Mouse (Mus musculus) hematopoietic stem cell, adult 5-6 weeks (primary cell): ENCODE measurements at regions not wholly inside any gene's neighbourhood (a gene's known extent, or its start where the extent isn't known, plus 50 kb on each side); places are given as distances from the start of the nearest gene placed in this dataset.
A peak's percentile ranks its signal among the peaks of the same experiment; 100 is the strongest.

Source experiments
- ATAC-seq, 2 experiments: fragments of 125-278 bp in 1 of 2; replicated peaks in 1 of 2; 2 replicates each; pipeline ENCODE4 v1.8.0; 2016 to 2017; ENCODE audit warnings: inconsistent platforms in 2 of 2, mild to moderate bottlenecking in 2 of 2, moderate number of reproducible peaks in 2 of 2, low read depth in 1 of 2, moderate TSS enrichment in 1 of 2; ENCODE audit not compliant: low FRiP score in 2 of 2, poor library complexity in 2 of 2, severe bottlenecking in 2 of 2, insufficient read depth in 1 of 2, low TSS enrichment in 1 of 2

GRCm38 (mm10) chr8:82265745-82266144 lies 137.3 kb downstream of the Il15 start:
- ATAC-seq: no peak

- ATAC-seq: no peak
These were observed 140.8 kb downstream of the Il15 start for GRCm38 (mm10) chr8:82262196-82262595.

DNA sequence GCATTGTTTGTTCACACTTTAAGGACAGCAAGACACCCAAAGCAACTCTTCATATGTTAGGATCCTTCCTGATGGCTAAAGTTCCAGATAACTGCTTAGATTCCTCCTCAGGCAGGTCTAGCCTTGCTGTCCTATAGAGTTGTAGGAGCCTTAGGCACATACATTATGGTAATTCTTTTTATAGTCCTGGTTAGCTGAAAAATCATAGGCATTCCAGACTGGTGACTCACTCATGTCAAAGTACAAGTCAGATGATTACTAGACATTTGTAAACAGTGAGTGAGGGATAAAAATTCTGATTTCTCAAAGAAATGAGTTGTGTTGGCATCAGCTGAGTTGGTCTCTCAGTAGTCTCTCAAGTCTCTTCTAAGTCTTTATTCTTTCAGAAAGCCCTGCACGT lies 142.4 kb downstream of the Il15 start:
- no peak for ATAC-seq

- no peak for ATAC-seq
These were observed 147.2 kb downstream of the Il15 start for GRCm38 (mm10) chr8:82255815-82256214.

DNA sequence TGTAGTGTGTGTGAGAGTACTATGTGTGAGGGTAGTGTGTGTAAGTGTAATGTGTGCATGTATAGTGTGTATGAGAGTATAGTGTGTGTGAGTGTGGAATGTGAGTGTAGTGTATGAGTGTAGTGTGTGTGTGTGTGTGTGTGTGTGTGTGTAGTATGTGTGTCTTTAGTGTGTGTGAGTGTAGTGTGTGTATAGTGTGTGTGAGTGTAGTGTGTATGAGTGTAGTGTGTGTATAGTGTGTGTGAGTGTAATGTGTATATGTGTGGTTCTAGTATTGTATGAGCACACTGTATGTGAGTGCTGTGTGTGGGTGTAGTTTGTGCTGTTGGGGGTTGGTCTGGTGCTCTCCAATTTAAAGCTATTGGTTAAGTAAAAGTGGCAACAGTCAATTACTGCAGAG lies 150.6 kb downstream of the Il15 start:
- ATAC-seq: no peak

- no peak for ATAC-seq
These were observed 153.0 kb downstream of the Il15 start for GRCm38 (mm10) chr8:82249841-82250577.

DNA sequence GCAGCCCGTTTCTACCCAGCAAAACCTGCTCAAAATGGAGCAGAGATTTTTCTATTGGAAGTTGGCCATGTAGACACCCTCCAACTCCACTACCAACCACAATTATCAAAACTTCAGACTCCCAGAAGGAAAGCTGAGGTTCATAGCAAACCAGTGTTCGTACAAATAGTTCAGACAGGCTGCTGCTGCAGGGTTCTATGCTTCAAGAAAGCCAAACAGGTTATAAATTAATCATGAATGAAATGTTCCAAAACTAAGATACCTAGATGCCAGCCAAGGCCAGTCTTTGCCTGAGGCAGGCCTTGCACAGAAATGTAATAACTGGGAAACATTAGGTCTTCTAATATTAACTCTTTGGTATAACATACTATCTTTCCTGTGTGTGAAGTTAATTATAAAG lies 158.9 kb downstream of the Il15 start:
- ATAC-seq: no peak

DNA sequence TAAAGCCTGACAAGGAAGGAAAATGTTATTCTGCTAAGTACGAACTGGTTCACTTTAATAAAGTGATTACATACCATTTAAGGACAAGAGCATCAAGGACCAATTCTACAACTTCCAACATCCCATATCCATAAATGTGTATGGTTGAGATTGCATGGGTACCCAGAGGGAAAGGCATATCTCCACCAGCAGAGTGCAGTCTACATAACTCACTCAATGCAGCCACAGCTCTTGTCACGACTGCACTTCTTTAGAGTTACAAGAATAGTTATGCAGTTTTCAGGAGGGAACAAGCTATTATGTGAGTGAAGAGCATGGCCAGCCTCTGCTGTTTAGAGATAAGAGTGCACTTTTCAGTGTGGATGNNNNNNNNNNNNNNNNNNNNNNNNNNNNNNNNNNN lies 173.1 kb downstream of the Il15 start:
- ATAC-seq: peak in 1 of 2 experiments; percentile 37; a peak in 1 of 4 replicates

DNA sequence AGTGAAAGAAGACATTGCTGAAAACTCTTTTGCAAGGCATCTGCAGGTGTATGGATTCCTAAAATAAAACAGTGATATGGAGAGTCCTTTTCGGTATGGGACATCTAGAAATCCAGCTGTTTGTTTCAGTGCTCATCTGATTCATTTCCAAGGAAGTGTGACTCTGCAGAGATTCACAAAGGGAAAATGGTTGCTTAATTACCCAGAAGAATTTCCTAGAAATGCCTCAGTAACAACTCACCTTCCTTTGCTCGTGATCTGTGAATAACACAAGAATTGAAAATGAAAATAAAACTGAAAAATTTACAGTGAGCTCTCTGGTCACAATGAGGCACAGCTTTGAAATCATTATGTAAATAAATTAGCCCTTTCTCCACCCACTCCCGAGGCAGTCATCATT lies 201.3 kb downstream of the Il15 start:
- no peak for ATAC-seq

- ATAC-seq: no peak
These were observed 202.8 kb downstream of the Il15 start for GRCm38 (mm10) chr8:82200176-82200575.

- no peak for ATAC-seq
These were observed 206.5 kb downstream of the Il15 start for GRCm38 (mm10) chr8:82196504-82196903.

GRCm38 (mm10) chr8:82195112-82195511 lies 207.9 kb downstream of the Il15 start:
- no peak for ATAC-seq

GRCm38 (mm10) chr8:82191011-82191410 lies 212.0 kb downstream of the Il15 start:
- no peak for ATAC-seq

DNA sequence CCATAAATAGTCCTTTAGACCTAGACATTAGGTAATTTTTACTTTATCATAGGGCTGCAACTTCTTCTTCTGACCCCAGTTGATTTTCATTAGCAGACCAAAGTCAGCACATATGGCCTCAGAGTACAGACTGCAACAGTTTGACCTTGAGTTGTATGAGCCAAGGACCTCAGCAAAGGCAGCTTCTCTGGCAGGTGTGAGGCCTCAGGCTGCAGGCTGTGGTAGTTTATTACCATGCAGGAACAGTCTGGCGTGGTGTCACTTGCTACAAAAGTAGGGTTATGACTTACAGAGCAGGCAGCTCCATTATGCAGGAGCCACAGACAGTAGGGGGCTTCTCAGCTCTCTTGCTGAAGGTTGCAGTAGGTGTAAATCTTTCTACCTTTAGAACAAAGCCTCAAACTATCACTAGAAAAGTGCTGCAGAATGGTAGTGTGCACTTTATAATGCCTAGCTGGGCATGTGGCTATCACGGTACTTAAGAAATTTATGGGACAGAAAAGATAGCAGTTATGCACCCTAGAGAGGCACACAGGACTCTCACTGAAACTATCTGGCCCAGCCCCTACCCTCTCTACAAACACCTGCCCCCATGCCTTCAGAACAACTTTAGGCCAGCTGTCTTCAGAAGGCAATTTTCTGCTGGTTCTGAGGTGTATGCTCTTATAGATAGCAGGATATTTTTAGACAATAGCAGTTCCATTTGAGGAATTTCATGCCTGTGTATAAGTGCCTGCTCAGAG lies 215.7 kb downstream of the Il15 start:
- ATAC-seq: no peak

DNA sequence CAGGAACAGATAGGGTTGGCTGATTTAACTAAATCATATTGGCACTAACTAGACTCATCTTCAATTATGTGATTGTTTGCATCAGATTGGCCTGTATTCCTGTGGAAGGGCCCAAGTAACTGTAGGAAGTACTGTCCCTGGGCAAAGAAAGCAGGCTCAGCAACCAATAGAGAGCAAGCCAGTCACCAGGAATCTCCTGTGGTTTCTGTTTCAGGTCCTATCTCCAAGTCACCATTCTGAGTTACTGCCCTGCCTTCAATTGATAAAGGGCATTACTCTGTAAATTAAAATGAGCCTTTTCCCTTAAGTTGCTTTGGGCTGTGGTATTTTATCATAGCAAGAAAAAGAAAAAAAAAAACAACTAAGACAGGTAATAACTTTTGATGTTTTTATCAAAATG lies 219.0 kb downstream of the Il15 start:
- no peak for ATAC-seq
